Mouse (Mus musculus): ENCODE measurements around the gene Btbd3. TPM values are rescaled to one million over a fixed set of nuclear protein-coding genes. Genes with fewer than 3 reads are reported as not detected.

The Btbd3 gene
- polyA plus RNA-seq, 2 experiments = 1.8 to 2.0 TPM

DNA sequence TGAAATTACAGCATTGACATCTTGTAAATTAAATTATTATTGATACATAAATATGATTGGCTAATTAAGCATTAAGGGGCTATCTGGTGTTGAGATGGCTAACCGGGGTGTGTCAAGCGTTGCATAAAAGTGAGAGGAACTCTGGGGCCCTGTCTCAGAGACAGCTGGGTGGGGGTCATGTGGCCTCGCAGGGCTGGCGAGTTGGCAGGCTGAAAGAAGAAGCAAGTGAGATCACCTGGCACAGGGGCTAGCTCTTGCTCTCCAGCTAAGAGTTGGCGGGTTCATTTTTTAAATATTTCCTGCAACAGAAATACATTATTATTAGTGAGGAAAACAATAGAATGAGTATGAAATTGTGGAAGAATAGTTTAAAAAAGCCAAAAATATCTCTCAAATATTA is 118.2 kb downstream of the Btbd3 start:
- DNase-seq (ENCODE audit: low read depth in 3 of 3, low spot score in 3 of 3) (no peak), ATAC-seq (ENCODE audit: insufficient read depth) (no peak)
- no peaks in the 10 kb centered on the region for H3K36me3 ChIP-seq (replicated peaks; ENCODE audit: control insufficient read depth, insufficient read depth, low read depth)
- H3K4me2 ChIP-seq (ENCODE audit: low read depth) = no peak overlapping the region
- H3K9me3 ChIP-seq (ENCODE audit: control insufficient read depth, low read length) = no peaks in the 10 kb centered on the region
- WGBS (ENCODE audit: insufficient replicate concordance) = 58% methylated on average over 5 of the region's 5 CpGs
- no peak overlapping the region for H3K27ac ChIP-seq
- no peak overlapping the region for H3K9ac ChIP-seq (replicated peaks)
- no peaks in the 10 kb centered on the region for H3K4me1 ChIP-seq (replicated peaks; ENCODE audit: control insufficient read depth in 2 of 2, insufficient read depth in 2 of 2, low read length in 1 of 2)
- no peaks in the 10 kb centered on the region for H3K27me3 ChIP-seq (ENCODE audit: control insufficient read depth, insufficient read depth, low read length)
- TF ChIP-seq EP300 (IDR thresholded peaks at IDR 0.05; ENCODE audit: low read depth) (no peak), CTCF (IDR thresholded peaks at IDR 0.05; ENCODE audit: low read depth) (no peak)
- no peak overlapping the region for H3K4me3 ChIP-seq (ENCODE audit: insufficient read depth in 1 of 2, low read depth in 2 of 2, low read length in 2 of 2)

DNA sequence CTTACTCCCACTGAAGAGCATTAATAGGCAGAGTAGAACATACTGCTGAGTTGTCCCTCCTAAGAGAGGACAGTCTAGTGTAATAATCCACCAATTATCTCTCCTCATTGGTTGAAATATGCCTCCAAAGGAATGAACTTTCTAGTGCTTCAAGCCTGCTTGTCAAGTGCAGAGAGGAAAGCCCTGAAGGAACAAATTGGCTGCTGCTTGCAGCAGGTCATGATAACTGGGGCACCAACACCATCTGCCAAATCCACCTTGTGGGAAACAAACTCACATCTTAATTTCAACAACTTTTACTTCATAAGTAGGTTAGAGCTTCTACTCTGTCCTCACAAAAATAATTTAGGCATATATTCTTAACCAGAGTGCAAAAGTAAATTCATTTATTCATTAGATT is 122.5 kb downstream of the Btbd3 start:
- no peak overlapping the region for H3K27ac ChIP-seq
- no peak for DNase-seq (ENCODE audit: low read depth in 3 of 3, low spot score in 3 of 3)
- no peaks in the 10 kb centered on the region for H3K9me3 ChIP-seq (ENCODE audit: control insufficient read depth, low read length)
- H3K27me3 ChIP-seq (ENCODE audit: control insufficient read depth, insufficient read depth, low read length) = no peaks in the 10 kb centered on the region
- no peak overlapping the region for H3K4me2 ChIP-seq (ENCODE audit: low read depth)
- no peak for ATAC-seq (ENCODE audit: insufficient read depth)
- H3K9ac ChIP-seq (replicated peaks) = no peak overlapping the region
- TF ChIP-seq CTCF (IDR thresholded peaks at IDR 0.05; ENCODE audit: low read depth) (no peak), EP300 (IDR thresholded peaks at IDR 0.05; ENCODE audit: low read depth) (no peak)
- no peak overlapping the region for H3K4me3 ChIP-seq (ENCODE audit: insufficient read depth in 1 of 2, low read depth in 2 of 2, low read length in 2 of 2)
- no peaks in the 10 kb centered on the region for H3K36me3 ChIP-seq (replicated peaks; ENCODE audit: control insufficient read depth, insufficient read depth, low read depth)
- no peaks in the 10 kb centered on the region for H3K4me1 ChIP-seq (replicated peaks; ENCODE audit: control insufficient read depth in 2 of 2, insufficient read depth in 2 of 2, low read length in 1 of 2)

DNA sequence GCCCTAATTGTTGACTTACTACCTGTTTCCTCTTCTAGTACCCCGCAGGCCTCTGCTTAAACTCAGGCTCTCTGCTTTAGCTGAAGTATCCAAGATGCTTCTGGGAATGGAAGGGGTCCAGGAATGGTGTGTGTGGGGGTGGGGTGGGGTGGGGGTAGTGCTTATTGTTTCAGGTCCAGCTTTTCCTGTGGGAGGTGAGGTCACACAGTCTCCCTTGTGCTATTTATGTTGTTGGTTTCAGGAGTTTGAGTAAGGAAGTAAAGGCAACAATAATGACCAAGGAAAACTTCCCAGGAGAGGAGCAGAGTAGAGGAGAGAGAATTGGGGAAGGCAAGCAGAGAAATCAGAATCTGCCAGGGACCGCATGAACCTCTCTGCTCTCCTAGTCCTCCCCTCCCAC is 128.4 kb downstream of the Btbd3 start:
- ATAC-seq (ENCODE audit: insufficient read depth) (no peak), DNase-seq (ENCODE audit: low read depth in 3 of 3, low spot score in 3 of 3) (no peak)
- no peaks in the 10 kb centered on the region for H3K9me3 ChIP-seq (ENCODE audit: control insufficient read depth, low read length)
- no peak overlapping the region for H3K4me3 ChIP-seq (ENCODE audit: insufficient read depth in 1 of 2, low read depth in 2 of 2, low read length in 2 of 2)
- no peaks in the 10 kb centered on the region for H3K27me3 ChIP-seq (ENCODE audit: control insufficient read depth, insufficient read depth, low read length)
- no peak overlapping the region for H3K4me2 ChIP-seq (ENCODE audit: low read depth)
- H3K9ac ChIP-seq (replicated peaks) = no peak overlapping the region
- no peak overlapping the region for H3K27ac ChIP-seq
- TF ChIP-seq EP300 (IDR thresholded peaks at IDR 0.05; ENCODE audit: low read depth) (no peak), CTCF (IDR thresholded peaks at IDR 0.05; ENCODE audit: low read depth) (no peak)
- 35% methylated on average over 2 of the region's 2 CpGs for WGBS (ENCODE audit: insufficient replicate concordance)
- H3K4me1 ChIP-seq (replicated peaks; ENCODE audit: control insufficient read depth in 2 of 2, insufficient read depth in 2 of 2, low read length in 1 of 2) = no peaks in the 10 kb centered on the region
- no peaks in the 10 kb centered on the region for H3K36me3 ChIP-seq (replicated peaks; ENCODE audit: control insufficient read depth, insufficient read depth, low read depth)

DNA sequence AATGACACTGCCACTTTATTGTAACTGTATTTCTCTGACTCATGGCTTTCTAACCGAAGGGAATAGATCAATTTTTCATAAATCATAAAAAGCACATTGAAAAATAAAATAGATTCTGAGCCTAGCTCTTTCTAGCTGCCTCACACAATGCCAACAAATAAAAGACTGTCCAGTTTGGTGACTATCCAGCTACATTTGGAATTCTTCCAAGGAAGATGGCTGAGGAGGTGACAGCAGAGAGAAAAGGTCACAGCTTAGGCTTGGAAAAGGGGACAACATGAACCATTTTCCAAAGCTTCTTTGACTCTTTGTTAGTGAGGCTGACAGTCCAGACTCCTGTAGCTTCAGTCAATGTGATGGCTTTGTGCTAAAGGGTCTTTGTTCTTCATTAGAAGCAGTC is 132.2 kb downstream of the Btbd3 start:
- no peaks in the 10 kb centered on the region for H3K4me1 ChIP-seq (replicated peaks; ENCODE audit: control insufficient read depth in 2 of 2, insufficient read depth in 2 of 2, low read length in 1 of 2)
- WGBS (ENCODE audit: insufficient replicate concordance) = 53% methylated on average over 1 of the region's 1 CpGs
- no peaks in the 10 kb centered on the region for H3K9me3 ChIP-seq (ENCODE audit: control insufficient read depth, low read length)
- H3K4me2 ChIP-seq (ENCODE audit: low read depth) = no peak overlapping the region
- no peaks in the 10 kb centered on the region for H3K36me3 ChIP-seq (replicated peaks; ENCODE audit: control insufficient read depth, insufficient read depth, low read depth)
- H3K9ac ChIP-seq (replicated peaks) = no peak overlapping the region
- DNase-seq (ENCODE audit: low read depth in 3 of 3, low spot score in 3 of 3) (no peak), ATAC-seq (ENCODE audit: insufficient read depth) (no peak)
- TF ChIP-seq CTCF (IDR thresholded peaks at IDR 0.05; ENCODE audit: low read depth) (no peak), EP300 (IDR thresholded peaks at IDR 0.05; ENCODE audit: low read depth) (no peak)
- no peaks in the 10 kb centered on the region for H3K27me3 ChIP-seq (ENCODE audit: control insufficient read depth, insufficient read depth, low read length)
- no peak overlapping the region for H3K27ac ChIP-seq
- H3K4me3 ChIP-seq (ENCODE audit: insufficient read depth in 1 of 2, low read depth in 2 of 2, low read length in 2 of 2) = no peak overlapping the region

DNA sequence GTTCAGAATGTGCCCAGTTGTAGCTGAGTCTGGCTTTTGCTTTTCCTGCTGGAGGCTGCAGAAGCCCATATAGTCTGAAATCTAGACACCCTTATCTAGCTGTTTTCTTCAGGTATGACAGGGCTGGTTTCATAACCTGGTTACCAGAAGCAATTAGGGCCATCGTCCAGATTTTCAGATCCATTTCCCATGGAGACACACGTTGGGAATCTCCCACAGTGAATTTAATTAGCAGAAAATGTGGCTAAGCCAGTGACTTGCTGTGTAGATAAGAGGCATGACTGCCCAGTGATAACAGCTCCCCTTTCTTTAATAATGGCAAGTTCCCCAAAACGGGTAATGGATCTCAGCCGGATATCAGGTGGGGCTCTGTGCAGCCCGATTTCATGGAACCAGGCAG is 146.7 kb downstream of the Btbd3 start:
- H3K4me2 ChIP-seq (ENCODE audit: low read depth) = no peak overlapping the region
- H3K9ac ChIP-seq (replicated peaks) = no peak overlapping the region
- ATAC-seq (ENCODE audit: insufficient read depth) = no peak
- DNase-seq (ENCODE audit: low read depth in 3 of 3, low spot score in 3 of 3) = no peak
- no peaks in the 10 kb centered on the region for H3K36me3 ChIP-seq (replicated peaks; ENCODE audit: control insufficient read depth, insufficient read depth, low read depth)
- H3K27me3 ChIP-seq (ENCODE audit: control insufficient read depth, insufficient read depth, low read length) = no peaks in the 10 kb centered on the region
- 55% methylated on average over 5 of the region's 5 CpGs for WGBS (ENCODE audit: insufficient replicate concordance)
- no peak overlapping the region for H3K27ac ChIP-seq
- H3K4me1 ChIP-seq (replicated peaks; ENCODE audit: control insufficient read depth in 2 of 2, insufficient read depth in 2 of 2, low read length in 1 of 2) = no peaks in the 10 kb centered on the region
- no peaks in the 10 kb centered on the region for H3K9me3 ChIP-seq (ENCODE audit: control insufficient read depth, low read length)
- no peak for TF ChIP-seq EP300 (IDR thresholded peaks at IDR 0.05; ENCODE audit: low read depth)
- TF ChIP-seq CTCF (IDR thresholded peaks at IDR 0.05; ENCODE audit: low read depth) = no peak
- H3K4me3 ChIP-seq (ENCODE audit: insufficient read depth in 1 of 2, low read depth in 2 of 2, low read length in 2 of 2) = no peak overlapping the region
